Mouse (Mus musculus): ENCODE results near the gene Arhgap4.

DNA sequence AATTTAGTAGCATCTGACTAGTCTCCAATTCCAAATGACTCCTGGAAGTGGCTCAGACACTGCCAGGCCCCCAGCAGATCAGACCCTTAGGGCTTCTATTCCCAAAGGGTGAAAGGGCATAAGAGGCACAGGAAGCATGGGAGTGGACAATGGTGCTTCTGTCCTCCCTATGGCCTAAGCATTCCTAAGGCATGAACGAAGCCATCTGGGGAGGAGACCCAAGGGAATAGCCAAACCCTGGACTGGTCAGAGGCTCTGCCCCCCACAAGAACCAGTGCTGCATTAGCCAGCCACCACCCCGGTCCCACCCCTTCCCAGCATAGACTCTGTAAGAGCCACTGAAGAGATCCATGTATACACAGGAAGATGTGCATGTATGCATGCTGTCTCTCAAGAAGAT lies 45.8 kb downstream of the Arhgap4 start:
- TF ChIP-seq POLR2A (IDR thresholded peaks at IDR 0.05; ENCODE audit: extremely low read depth, insufficient read depth, low read length) (no peak), CTCF (IDR thresholded peaks at IDR 0.05; ENCODE audit: low read depth, low read length) (no peak)
